ENCODE assay signal across 19 mouse cellular contexts in genomic region chr4:14212225-14212624, GRCm38 (mm10).
DNase-seq lines count a peak whose midpoint lies in the region; ATAC-seq and TF ChIP-seq lines count a peak whose summit lies in the region.
"Had no signal": no experiment of that assay in that cellular context is flagged by ENCODE, and none has a peak within 500 bp of the region (broad histone marks: within the 10 kb centered on the region; RNA-seq: fewer than 3 reads in every experiment).

No protein-coding gene starts in this region.

- no peak for TF ChIP-seq POLR2A in brain, embryonic 14.5 days (IDR thresholded peaks at IDR 0.05; ENCODE audit: borderline replicate concordance, extremely low read depth, insufficient read depth, insufficient read length, poor library complexity, severe bottlenecking)

- no peak for TF ChIP-seq CTCF in brain, embryonic 14.5 days (IDR thresholded peaks at IDR 0.05; ENCODE audit: borderline replicate concordance, extremely low read depth, insufficient read depth, insufficient read length)
- TF ChIP-seq CTCF in gastrocnemius, adult 2 months (IDR thresholded peaks at IDR 0.05) = no peak

- intact Hi-C loops in gastrocnemius, adult 2 months (cut with DNase I) = no loop called here

- H3K27ac ChIP-seq in hindbrain, embryonic 13.5 days = 0 out of 2 replicates have a peak overlapping the region, but pooled peaks have one; percentile 30
- no peak overlapping the region for H3K27ac ChIP-seq in hindbrain, embryonic 12.5 days
- H3K27ac ChIP-seq in embryonic facial prominence, embryonic 11.5 days (replicated peaks; ENCODE audit: low read depth, low read length) = no peak overlapping the region
- no peak overlapping the region for H3K27ac ChIP-seq in neural tube, embryonic 15.5 days (replicated peaks)
- H3K27ac ChIP-seq in gastrocnemius, adult 2 months = no peak overlapping the region
- H3K27ac ChIP-seq: forebrain, embryonic 13.5 days; heart, embryonic 10.5 days had no signal

- no peaks in the 10 kb centered on the region for H3K36me3 ChIP-seq in hindbrain, embryonic 13.5 days
- no peaks in the 10 kb centered on the region for H3K36me3 ChIP-seq in hindbrain, embryonic 12.5 days
- no peaks in the 10 kb centered on the region for H3K36me3 ChIP-seq in embryonic facial prominence, embryonic 11.5 days (replicated peaks; ENCODE audit: control insufficient read depth, insufficient read depth, low read depth, low read length)
- no peaks in the 10 kb centered on the region for H3K36me3 ChIP-seq in neural tube, embryonic 15.5 days
- H3K36me3 ChIP-seq: heart, embryonic 10.5 days had no signal

- 0 out of 2 replicates have a peak, but pooled peaks have one; percentile 36 for ATAC-seq in hindbrain, embryonic 13.5 days (ENCODE audit: low FRiP score)
- no peak for ATAC-seq in hindbrain, embryonic 12.5 days (ENCODE audit: low FRiP score)
- ATAC-seq in embryonic facial prominence, embryonic 11.5 days (replicated peaks; ENCODE audit: insufficient number of reproducible peaks, low FRiP score, low TSS enrichment, low read depth) = no peak; the same call in 1 of the 2 replicates
- peak; percentile 61; the same call in 1 of the 2 replicates for ATAC-seq in neural tube, embryonic 15.5 days (ENCODE audit: low FRiP score)
- ATAC-seq: forebrain, embryonic 13.5 days; inflammation-experienced regulatory T-cells, adult 6 months; intestine, postnatal 0 days had no signal

- no peaks in the 10 kb centered on the region for H3K9me3 ChIP-seq in hindbrain, embryonic 13.5 days
- H3K9me3 ChIP-seq in hindbrain, embryonic 12.5 days (replicated peaks) = no peaks in the 10 kb centered on the region
- H3K9me3 ChIP-seq in embryonic facial prominence, embryonic 11.5 days (replicated peaks; ENCODE audit: control insufficient read depth, low read length) = no peaks in the 10 kb centered on the region
- H3K9me3 ChIP-seq in neural tube, embryonic 15.5 days (replicated peaks) = no peaks in the 10 kb centered on the region
- H3K9me3 ChIP-seq: forebrain, embryonic 13.5 days; heart, embryonic 10.5 days had no signal

- H3K4me3 ChIP-seq in hindbrain, embryonic 13.5 days = no peak overlapping the region
- H3K4me3 ChIP-seq in hindbrain, embryonic 12.5 days = no peak overlapping the region
- no peak overlapping the region for H3K4me3 ChIP-seq in embryonic facial prominence, embryonic 11.5 days (ENCODE audit: low read depth, low read length)
- H3K4me3 ChIP-seq in neural tube, embryonic 15.5 days (replicated peaks) = no peak overlapping the region
- no peak overlapping the region for H3K4me3 ChIP-seq in gastrocnemius, adult 2 months
- H3K4me3 ChIP-seq: forebrain, embryonic 13.5 days; heart, embryonic 10.5 days had no signal

- DNase-seq in brain, embryonic 14.5 days (ENCODE audit: low read depth) = peak; percentile 9
- peak; percentile 11 for DNase-seq in embryonic facial prominence, embryonic 11.5 days (ENCODE audit: low spot score)
- no peak for DNase-seq in gastrocnemius, adult 2 months
- DNase-seq: adrenal gland, adult 2 months; adrenal gland, postnatal 25 days; cerebellum, adult 11 months; cerebellum, adult 8-10 months; cerebellum, postnatal 25 days; forebrain, postnatal 0 days; heart, adult 18-20 months; heart, postnatal 10 days; heart, postnatal 4 days had no signal

- no peak overlapping the region for H3K9ac ChIP-seq in hindbrain, embryonic 13.5 days
- no peak overlapping the region for H3K9ac ChIP-seq in hindbrain, embryonic 12.5 days
- H3K9ac ChIP-seq in embryonic facial prominence, embryonic 11.5 days (replicated peaks; ENCODE audit: low read length) = no peak overlapping the region
- no peak overlapping the region for H3K9ac ChIP-seq in neural tube, embryonic 15.5 days (replicated peaks)
- H3K9ac ChIP-seq: forebrain, embryonic 13.5 days; forebrain, postnatal 0 days had no signal

- H3K4me1 ChIP-seq in hindbrain, embryonic 13.5 days (replicated peaks) = 0 out of 2 replicates have a peak, but pooled peaks cover 3% of the 10 kb centered on the region
- H3K4me1 ChIP-seq in hindbrain, embryonic 12.5 days = peaks cover 3% of the 10 kb centered on the region; the same call in 1 of the 2 replicates
- H3K4me1 ChIP-seq in embryonic facial prominence, embryonic 11.5 days (ENCODE audit: control insufficient read depth, insufficient read depth, low read length) = no peaks in the 10 kb centered on the region
- H3K4me1 ChIP-seq in neural tube, embryonic 15.5 days = no peaks in the 10 kb centered on the region
- H3K4me1 ChIP-seq: forebrain, embryonic 13.5 days; heart, embryonic 10.5 days had no signal

- H3K4me2 ChIP-seq in hindbrain, embryonic 13.5 days = no peak overlapping the region
- no peak overlapping the region for H3K4me2 ChIP-seq in hindbrain, embryonic 12.5 days (replicated peaks)
- H3K4me2 ChIP-seq in embryonic facial prominence, embryonic 11.5 days (ENCODE audit: low read depth, low read length) = no peak overlapping the region
- H3K4me2 ChIP-seq in neural tube, embryonic 15.5 days = no peak overlapping the region
- H3K4me2 ChIP-seq: forebrain, embryonic 13.5 days had no signal

- H3K27me3 ChIP-seq in hindbrain, embryonic 13.5 days = no peaks in the 10 kb centered on the region
- H3K27me3 ChIP-seq in hindbrain, embryonic 12.5 days = no peaks in the 10 kb centered on the region
- no peaks in the 10 kb centered on the region for H3K27me3 ChIP-seq in embryonic facial prominence, embryonic 11.5 days (ENCODE audit: control insufficient read depth, insufficient read depth, low read length)
- H3K27me3 ChIP-seq in neural tube, embryonic 15.5 days (replicated peaks) = no peaks in the 10 kb centered on the region
- H3K27me3 ChIP-seq: forebrain, embryonic 13.5 days had no signal

Comparison
In these comparisons a context has a peak if more than half of its experiments do, and no peak if none do; other contexts are left out.
1. ATAC-seq: peak in hindbrain, embryonic 13.5 days (single experiment) and neural tube, embryonic 15.5 days (single experiment); none in hindbrain, embryonic 12.5 days (single experiment) and embryonic facial prominence, embryonic 11.5 days (single experiment).